10 mouse cellular contexts compared by ENCODE assay signal in the genomic region with DNA sequence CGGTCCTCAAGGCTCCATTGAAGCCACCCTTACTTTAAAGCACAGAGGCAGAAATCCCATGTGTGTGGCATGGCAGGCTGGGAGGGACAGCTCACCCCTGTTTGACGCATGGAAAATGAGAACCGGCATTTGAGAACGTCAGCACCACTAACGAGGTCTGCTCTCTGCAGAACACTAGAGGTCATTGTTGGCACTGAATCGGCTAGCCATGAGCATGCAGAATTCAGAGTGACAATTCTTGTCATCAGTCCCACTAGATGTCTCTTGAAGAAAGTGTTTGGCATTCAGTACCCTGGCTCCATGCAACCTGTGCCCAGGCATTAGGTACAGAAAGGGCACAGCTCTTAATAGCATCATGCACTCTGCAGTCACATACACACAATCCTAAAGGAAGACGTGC.
DNase-seq lines count a peak whose midpoint lies in the region; ATAC-seq and TF ChIP-seq lines count a peak whose summit lies in the region.
"Had no signal": no experiment of that assay in that cellular context is flagged by ENCODE, and none has a peak within 500 bp of the region (broad histone marks: within the 10 kb centered on the region; RNA-seq: fewer than 3 reads in every experiment).

No protein-coding gene starts in this region.

- no peaks in the 10 kb centered on the region for H3K4me1 ChIP-seq in lung, postnatal 0 days (ENCODE audit: insufficient read depth, low read depth, low read length)
- H3K4me1 ChIP-seq in neural tube, embryonic 15.5 days, result no peaks in the 10 kb centered on the region

- H3K9ac ChIP-seq in lung, postnatal 0 days (replicated peaks; ENCODE audit: low read depth), result no peak overlapping the region
- no peak overlapping the region for H3K9ac ChIP-seq in neural tube, embryonic 15.5 days (replicated peaks)

- 29% methylated on average over 7 of the region's 7 CpGs for WGBS in lung, postnatal 0 days
- 32% methylated on average over 7 of the region's 7 CpGs for WGBS in neural tube, embryonic 15.5 days

- H3K27me3 ChIP-seq in lung, postnatal 0 days (replicated peaks; ENCODE audit: insufficient read depth, low read length), result no peaks in the 10 kb centered on the region
- H3K27me3 ChIP-seq in neural tube, embryonic 15.5 days (replicated peaks), result no peaks in the 10 kb centered on the region

- no peak overlapping the region for H3K27ac ChIP-seq in lung, postnatal 0 days (ENCODE audit: low read length)
- no peak overlapping the region for H3K27ac ChIP-seq in neural tube, embryonic 15.5 days (replicated peaks)

- no peak overlapping the region for H3K4me2 ChIP-seq in lung, postnatal 0 days (replicated peaks; ENCODE audit: low read depth, low read length)
- no peak overlapping the region for H3K4me2 ChIP-seq in neural tube, embryonic 15.5 days

- H3K4me3 ChIP-seq in lung, postnatal 0 days (ENCODE audit: low read depth, low read length), result no peak overlapping the region
- no peak overlapping the region for H3K4me3 ChIP-seq in neural tube, embryonic 15.5 days (replicated peaks)

- TF ChIP-seq EP300 in lung, postnatal 0 days (IDR thresholded peaks at IDR 0.05), result no peak

- H3K36me3 ChIP-seq in lung, postnatal 0 days (ENCODE audit: insufficient read depth, low read length), result no peaks in the 10 kb centered on the region
- no peaks in the 10 kb centered on the region for H3K36me3 ChIP-seq in neural tube, embryonic 15.5 days

- no peaks in the 10 kb centered on the region for H3K9me3 ChIP-seq in lung, postnatal 0 days (ENCODE audit: low read length)
- H3K9me3 ChIP-seq in neural tube, embryonic 15.5 days (replicated peaks), result peaks cover 4% of the 10 kb centered on the region; the same call in 1 of the 2 replicates

- no peak for ATAC-seq in lung, postnatal 0 days
- no peak for ATAC-seq in neural tube, embryonic 15.5 days (ENCODE audit: low FRiP score)

- peak; percentile 62 for TF ChIP-seq CTCF in lung, postnatal 0 days (IDR thresholded peaks at IDR 0.05)

- DNase-seq in gastrocnemius, adult 18-20 months (ENCODE audit: low spot score), result peak; percentile 57
- no peak for DNase-seq in gastrocnemius, postnatal 25 days
- peak; percentile 63 for DNase-seq in lung, postnatal 0 days (ENCODE audit: low spot score)
- no peak for DNase-seq in lung, postnatal 10 days
- DNase-seq in heart, postnatal 4 days, result peak; percentile 45
- DNase-seq in skeletal muscle tissue, adult 2 months (ENCODE audit: low read depth, low spot score), result peak; percentile 69
- no peak for DNase-seq in urinary bladder, postnatal 25 days (ENCODE audit: low spot score)
- DNase-seq: gastrocnemius, postnatal 14 days; spleen, adult 18-20 months had no signal

Comparison
In these comparisons a context has a peak if more than half of its experiments do, and no peak if none do; other contexts are left out.
1. DNase-seq: peak in gastrocnemius, adult 18-20 months (single experiment), lung, postnatal 0 days (single experiment), heart, postnatal 4 days (single experiment) and skeletal muscle tissue, adult 2 months (single experiment); none in gastrocnemius, postnatal 25 days (single experiment), lung, postnatal 10 days (single experiment) and urinary bladder, postnatal 25 days (single experiment).